Mouse (Mus musculus) adrenal gland, postnatal 25 days (tissue): ENCODE measurements around the gene Cyb5d1. TPM values are rescaled to one million over a fixed set of nuclear protein-coding genes. Genes with fewer than 3 reads are reported as not detected.

Experiments used
- DNase-seq: peaks from one replicate; pipeline ENCODE4 v3.0.0; 2021; ENCODE audit warnings: mixed read lengths
- total RNA-seq: library from RNA; stranded (reverse); gene quantifications from 2 replicates; pipeline ENCODE4 v1.2.3, GENCODE M21; 2021

Gene Cyb5d1
- total RNA-seq, 1 experiment from 2014 or later: 51.0 TPM

DNA sequence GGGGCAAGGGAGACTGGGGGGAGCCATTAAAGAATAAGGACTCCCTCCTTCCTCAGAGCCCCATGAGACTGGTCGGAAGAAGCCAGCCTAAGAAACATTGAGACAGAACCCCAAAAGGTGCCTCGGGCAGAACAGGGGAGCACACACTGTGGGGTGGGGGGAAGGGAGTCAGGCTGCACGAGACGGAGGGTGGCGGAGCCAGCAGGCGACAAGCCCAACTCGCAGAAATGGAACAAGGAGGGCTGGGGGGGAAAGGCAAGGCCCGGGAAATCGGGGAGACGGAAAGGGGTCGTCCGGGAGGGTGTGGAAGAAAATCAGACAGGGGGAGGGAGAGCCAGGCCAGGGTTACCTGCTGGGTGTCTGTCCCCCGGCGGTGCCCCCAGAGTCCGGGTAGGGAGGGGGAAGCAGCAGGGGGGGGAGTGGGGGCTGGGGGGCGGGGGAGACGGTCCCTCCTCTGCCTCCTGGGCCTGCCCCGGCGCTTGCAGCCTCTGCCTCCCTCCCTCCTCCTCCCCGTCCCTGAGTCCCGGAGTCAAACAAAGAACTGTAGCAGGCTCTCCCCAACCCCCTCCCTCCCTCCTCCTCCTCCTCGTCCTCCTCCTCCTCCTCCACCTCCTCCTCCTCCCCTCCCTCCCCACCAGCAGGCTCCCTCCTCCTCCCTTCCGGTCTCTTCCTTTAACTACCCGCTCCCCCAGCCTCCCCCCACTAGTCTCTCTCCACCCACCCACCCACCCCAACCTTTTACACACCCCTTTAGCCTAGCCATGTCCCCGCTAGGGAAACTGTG, 20.4 kb upstream of the Cyb5d1 start:
- peak; percentile 59 for DNase-seq

DNA sequence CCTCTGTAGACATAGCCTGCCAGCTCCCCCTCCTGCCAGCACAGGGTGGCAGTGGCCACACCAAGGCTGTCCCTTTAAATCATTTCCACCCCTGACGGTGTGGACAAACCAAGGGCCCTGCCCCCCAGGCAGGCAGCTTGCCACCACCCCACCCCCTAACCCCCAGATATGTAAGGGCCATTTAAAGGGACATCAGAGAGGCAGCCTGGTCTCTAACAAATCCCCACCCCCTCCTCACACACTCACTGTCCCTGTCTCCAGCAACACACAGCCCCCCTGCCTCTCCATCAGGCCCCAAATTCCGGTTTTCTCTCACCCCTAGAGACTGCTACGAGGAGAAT, 19.9 kb upstream of the Cyb5d1 start:
- DNase-seq: peak; percentile 66

DNA sequence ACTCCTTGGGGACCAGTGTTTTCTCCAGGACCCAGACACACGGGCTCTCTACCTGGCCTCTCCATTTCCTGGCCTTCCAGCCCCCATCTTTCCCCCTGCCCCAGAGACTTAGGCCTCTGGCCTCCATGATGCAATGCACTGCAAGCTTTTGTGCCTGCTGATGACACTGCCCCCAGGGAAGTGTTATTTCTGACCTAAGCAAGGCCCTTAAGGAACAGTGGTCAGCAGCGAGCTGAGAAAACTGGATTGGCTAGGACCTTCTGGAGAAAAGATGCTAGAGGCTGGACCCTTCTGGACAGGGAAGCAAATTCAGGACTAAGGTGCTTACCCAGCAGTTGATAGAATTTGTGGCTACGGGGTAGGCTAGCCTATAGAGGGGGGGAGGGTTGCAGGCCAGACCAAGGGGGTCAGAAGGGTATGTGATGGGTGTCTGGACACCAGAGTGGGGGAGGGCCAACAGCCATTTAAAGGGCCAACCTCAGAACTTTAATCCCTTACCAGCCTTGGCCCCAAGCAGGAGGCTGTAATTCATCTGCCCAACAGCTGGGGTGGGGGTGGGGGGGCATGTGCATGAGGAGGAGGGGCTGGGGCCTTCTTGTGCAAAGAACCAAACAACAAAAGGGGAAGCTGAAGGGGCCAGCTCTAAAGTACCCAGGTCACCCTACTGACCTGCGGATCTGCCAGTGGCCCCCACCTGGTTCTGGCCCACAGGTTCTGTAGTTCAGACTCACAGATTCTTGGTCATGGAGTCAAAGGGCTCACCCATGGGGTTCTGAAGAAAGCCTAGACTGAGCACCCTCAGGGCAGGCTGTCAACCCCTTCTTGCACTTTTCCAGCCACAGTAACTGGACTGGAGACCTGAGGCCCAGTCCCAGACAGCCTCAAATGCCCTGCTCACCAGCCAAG, 19.2 kb upstream of the Cyb5d1 start:
- no peak for DNase-seq

DNA sequence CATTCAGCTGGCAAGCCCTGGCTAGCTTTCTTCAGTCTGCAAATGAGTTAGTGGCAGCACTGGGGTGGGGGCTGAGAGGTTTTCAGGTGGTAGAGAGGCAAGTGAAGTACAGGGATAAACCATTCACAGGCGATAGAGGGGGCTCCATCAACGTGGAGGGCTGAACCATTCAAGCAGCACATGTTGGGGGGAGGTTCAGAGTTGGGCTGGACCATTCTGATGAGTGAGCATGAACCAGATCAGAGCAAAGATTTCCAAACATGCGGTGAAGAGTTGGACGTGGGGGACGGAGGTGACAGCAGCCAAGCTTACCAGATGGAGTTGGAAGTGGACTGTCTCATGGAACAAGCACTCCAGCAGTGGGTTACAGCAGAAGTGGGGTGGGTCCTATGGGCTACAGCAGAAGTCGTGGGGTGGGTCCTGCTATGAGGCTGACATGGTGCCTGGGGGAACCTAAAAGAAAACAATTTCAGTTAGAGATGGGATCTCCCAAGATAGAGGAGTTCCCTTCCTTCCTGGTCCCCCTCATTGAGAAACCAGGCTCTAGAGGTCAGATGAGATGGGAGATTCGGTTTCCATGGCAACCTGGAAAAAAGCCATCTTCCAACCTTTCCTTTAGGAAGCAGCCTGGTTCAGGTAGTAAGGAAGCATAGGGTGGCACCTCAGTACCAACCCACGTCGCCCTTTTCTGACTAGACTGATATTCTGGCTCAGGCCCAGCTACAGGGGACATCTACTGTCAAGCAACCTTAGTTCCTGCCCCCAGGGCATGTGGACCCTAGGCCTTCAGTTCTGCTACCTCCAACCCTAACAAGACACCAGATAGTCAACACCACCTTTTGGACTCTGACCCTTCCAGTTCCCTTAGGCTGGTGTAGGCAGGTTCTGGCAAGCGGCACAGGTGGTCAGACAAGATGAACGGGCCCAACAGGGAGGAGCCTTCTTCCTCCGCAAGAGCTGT, 18.1 kb upstream of the Cyb5d1 start, which contains the start of gene Kdm6b:
Gene Kdm6b, minus strand, starts transcription at position 455 of the 961 bp plus-strand sequence.
- no peak for DNase-seq

DNA sequence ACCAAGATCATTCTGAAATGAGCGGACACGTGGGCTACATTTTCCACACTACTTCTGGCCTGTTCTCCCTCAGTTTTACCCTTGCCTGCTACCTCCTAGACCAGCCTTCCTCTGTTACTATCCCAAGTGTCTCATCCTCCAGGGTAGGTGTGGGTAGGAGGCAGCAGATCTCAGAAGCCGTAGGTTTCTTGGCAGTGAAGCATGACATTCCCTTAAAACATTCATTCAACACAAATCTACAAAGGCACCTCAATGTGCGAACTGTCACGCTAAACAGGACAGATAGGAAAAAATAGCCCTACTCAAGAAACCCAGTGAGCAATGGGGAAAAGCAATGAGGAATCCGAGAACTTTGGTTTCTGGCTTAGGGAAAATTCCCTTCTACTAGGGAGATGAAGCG, 17.1 kb upstream of the Cyb5d1 start:
- no peak for DNase-seq

DNA sequence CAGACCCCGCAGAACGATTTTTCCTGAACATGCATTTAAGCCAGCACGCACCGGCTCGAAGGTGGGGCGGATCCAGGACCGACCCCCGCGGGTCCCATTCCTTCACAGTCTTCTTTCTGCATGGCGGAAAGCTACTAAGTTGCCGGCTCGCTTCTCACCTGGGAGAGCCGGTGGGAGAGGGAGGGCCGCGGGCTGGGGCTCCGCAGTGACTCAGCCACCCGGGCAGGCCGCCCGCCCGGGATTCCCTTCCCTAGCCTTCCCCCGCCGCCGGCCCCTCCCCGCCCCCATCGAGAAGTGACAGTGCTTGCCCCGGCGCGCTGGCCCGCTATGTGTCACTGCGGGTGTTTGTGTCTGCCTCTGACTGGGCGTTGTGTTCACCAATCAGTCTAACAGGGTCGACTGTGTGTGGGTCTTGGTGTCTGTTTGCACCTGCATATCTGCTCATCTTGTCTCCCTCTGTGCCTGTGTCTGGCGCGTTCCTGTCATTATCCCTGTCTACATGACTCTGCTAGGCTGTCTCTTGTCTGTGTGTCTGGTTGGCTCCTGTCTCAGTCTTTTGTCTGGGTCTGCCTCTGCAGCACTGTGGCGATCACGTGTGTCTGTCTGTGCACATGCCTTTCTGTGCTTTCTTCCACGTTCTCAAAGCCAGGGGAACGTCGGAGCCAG, 16.2 kb upstream of the Cyb5d1 start:
- DNase-seq: peak; percentile 92

DNA sequence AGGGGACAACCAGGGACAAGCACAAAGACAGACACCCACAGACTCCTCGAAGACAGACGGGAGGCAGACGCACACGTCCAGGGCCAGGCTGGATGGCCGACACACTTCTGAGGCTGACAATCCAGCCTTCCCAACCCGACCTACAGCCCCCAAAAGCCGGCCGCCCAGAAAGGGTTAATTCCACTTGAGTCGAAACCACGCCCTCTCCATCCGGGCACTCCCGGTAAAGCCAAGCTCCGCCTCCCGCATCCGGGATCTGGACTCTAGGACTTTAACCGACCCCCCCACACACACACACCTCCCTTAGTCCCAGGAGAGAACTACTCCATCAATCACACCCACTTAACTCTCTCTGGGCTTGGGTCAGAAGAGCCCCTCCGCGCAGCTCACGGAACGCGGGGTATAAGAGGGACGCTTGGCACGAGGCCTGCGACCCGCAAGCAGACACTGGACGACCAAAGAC, 15.7 kb upstream of the Cyb5d1 start:
- peak; percentile 95 for DNase-seq

DNA sequence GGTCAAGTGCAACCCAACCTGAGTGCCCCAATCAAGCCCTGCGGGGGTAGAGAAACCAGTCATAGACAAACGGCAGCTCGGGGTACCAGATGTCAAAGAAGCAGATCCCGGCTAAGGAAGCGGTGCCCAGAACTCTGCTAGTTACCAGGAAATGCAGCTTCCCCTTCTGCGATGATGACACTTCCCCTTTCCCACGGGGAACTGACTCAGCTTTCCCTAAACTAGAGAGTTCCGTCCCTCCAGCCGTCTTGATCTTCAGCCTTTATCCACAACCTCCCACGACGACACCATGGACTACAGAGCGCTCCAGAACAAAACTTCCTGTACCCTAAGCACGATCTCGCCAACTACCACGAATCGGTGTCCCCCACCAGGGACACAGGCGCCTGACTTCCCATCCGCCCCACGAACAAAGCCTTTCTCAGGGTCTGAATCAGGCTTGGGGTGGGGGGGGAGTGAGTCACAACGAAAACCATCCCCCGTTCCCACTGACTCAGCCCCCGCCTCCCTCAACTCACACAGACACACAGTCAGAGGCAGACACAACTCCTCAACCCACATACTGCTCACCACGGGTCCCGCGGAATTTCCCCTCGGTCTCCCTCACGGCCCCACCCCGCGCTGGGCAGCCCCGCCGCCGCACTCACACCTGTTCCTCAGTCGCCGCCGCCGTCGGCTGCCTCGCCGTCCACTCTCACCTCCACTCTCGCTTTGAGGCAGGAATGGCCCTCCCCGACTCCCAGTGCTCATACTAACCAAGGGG, 15.1 kb upstream of the Cyb5d1 start:
- peak; percentile 72 for DNase-seq

DNA sequence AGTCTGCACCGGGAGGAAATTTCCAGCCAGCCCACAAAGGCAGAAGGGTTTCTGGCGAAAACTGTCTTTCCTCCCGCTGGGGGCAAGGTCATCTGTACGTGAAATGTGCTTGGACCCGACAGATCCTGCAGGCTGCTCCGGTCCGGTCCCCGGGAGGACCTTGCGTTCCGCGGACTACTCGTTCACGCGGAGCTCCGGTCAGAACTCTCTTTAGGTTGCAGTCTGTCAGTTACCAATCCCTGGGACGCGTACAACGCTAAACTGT, 14.5 kb upstream of the Cyb5d1 start:
- DNase-seq: peak; percentile 47

DNA sequence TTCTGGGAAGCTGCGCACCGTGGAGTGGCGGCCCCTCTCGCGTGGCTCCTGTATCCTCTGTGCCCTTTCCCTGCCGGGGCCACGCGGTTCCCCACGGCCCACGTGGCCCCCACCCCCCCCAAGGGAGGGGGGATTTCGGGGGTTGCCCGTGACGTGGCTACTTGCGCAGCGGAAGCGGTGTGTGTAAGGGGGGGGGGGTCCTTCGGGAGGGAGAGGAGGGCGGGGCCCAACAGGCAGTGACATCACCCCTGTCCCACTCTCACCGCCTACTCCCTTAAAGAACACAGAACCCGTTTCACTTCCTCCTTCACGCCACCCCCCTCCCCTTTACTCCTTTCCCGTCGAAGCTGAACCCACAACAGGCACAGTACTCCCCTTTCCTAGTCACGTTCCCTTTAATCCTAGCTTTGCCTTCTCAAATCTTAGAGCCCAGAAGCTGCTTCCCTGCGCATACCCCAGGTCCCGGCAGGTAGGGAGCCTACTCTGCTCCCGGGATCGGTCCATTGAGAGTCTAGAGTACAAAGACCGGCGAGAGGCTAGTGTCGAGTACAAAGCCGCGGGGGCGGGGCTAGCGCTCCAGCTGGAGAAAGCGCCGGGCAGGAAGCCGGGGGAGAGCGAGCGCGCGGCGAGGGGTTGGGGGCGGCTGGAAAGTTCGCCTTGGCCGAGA, 14.1 kb upstream of the Cyb5d1 start:
- peak; percentile 86 for DNase-seq

DNA sequence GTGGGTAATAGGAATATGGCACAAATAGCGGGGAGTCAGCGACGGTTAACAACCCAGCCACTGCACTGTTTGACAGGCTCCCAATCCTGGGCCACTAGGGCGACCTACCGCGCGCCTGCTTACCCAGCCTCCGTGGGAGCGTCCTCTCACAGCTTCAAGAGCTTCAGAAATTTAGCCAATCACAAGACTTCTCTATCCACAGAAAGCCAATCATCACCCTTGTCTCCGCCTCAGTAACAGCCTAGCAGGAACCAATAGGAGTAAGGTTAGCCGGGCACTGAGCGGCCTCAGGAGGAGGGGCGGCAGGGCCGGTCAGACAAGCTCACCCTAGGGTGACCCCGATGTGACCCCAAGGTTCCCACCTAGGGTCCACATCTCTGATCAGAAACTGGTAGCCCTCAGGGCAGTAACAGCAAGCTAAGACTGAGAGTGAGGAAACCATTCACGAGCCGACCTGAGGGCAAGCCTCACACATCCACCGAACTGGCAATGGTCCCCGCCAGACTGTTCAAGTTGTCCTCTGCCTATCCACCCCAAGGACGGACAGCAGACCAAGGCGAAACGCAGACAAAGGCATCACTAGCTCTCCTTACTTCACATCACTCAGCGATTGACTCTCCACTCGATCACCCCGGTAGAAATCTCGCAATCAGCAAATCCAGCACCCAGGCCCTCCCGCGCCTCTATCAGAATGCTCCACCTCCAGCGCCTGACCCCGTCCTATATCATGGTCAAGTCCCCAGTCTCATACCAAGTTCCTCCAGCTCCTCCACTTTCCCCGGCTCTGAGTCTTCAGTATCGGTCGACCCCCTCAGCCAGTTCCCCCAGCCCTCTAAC, 13.3 kb upstream of the Cyb5d1 start:
- DNase-seq: peak; percentile 73

DNA sequence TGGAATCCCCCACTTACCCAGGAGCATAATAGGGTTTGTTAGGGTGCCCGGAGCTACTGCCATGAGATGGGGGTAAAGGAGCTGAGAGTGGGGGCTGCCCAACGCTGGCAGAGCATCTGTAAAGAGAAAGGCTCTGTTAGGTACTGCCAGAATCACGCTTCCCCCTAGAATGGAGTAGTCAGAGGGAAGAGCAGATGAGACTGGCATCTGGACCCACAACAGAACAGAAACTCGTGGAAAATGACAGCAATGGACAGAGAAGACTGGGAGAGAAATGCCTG, 12.2 kb upstream of the Cyb5d1 start:
- no peak for DNase-seq

DNA sequence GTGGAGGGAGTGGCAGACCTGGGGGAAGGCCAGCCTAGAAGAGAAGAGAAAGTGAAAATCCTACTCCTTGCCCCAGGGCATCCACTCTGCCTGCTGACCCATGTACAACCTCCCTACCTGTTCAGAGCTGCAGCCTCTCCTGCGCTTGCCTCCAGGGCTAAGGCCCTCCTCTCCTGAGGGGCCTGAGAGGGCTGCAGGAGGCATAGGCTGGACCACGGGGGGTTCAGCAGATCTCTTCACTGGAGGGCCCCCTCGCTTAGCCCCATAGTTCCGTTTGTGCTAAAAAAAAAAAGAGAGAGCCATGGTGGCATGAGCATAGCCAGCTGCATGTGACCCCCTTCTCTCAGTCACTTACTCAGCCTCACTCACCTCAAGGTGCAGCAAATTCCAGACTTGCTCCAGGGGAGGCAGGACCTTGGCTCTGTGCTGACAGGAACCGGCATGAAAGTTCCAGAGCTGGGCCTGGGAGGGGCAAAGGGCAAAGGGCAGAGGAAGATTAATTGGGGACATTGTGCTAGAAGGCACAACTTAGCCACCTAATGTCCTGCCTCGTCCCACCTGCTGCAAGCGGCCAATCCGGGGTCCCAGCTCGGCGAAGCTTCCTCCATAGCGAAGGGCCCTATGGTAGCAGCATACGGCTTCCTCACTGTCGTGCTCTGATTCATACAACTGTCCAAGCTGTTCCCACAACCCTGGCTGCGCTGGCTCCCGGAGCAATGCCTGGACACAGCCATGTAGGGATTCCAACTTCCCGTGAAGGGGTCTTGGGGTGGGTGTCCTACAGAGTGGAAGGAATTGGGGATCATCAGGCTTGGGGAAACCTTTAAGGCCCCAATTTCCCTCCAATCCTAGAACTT, 11.7 kb upstream of the Cyb5d1 start:
- DNase-seq: no peak

DNA sequence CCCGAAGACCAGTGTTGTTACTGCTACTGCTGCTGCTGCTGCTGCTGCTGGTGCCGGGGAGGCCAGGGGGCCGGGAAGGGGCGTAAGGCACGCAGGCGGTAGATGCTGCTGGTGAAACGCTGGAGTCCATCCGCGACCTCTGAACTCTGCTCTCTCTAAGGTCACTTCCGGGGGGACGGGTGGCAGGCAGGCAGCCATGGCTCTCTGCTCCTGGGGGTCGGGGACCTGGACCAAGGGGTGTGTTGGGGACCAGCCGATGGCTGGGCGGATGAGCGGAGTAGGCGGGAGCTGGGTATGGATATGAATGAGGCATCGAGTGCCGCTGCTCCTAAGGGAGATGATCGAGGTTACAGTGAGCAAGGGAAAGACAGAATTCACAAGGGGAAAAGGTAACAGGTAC, 10.9 kb upstream of the Cyb5d1 start:
- no peak for DNase-seq

DNA sequence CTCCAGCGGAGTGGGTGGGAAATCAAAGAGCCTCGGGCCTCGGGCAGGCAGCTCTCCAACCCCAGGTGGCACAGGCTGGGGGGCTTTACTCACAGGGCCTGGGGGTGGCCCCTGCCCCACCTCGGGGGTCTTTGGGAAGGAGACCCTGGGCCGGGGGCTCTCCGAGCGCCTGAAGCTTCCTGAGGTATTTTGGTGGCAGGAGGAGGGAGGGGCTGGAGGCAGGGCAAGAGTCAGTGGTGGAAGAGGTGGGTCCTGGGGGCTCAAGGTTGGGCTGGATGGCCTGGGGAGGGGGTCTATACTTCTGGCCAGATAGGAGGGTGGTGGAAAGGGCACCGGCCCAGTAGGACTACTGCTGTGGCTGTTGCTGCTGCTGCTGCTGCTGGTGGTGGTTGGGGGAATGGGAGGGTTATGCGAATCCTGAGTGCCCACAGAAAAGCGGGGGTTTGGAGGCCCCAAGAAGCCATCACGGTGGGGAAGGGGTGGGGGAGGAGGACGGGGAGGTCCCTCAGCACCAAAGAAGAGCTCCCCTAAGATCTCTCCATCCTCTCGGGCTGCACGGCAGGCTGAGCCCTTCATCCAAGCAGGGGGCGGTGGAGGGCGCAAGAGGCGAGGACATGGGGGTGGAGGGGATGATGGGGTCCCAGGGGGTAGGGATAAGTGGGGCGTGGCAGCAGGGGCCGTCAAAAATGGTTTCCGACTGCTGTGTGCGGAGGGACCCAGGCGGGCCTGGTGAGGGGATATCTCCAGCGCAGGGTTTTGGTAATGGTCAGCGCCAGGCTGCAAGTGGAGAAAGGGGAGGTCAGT, 10.2 kb upstream of the Cyb5d1 start:
- DNase-seq: no peak

DNA sequence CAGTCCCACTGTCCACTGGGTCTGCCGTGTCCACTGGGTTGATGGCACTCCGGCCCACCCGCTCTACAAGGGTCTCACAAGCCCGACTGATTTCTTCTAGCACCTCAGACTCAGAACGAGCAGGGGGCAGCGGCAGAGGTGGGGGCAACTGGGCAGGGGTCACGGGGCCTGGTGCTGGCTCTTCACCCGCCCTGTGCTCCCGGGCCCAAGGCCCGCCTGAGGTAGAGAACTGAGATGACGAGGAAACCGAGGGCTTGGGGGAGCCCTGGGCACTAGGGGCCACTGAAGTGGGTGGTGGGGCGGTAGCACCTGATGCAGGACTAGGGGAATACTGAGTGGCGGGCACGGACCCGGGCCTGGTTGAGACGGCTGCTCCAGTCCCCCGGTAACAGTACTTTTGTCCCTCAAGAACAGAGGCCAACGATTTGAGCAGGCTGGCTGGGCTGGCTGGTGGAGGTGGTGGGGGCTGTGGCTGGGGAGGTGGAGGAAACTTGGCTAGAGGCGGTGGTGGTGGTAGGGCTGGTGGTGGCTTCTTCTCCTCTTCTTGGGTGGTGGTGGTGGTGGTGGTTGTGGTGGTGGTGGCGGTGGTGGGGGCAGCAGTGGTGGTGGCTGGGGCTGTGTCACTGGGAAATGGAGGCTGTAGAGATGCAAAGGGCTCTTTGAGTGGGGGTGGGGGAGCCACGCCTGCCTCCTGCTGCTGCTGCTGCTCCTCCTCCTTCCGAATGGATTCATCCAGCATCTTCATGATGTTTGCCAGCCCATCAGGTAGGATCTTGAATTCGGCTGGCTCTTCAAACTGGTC, 9.4 kb upstream of the Cyb5d1 start:
- DNase-seq: no peak
